Mouse (Mus musculus) kidney, embryonic 16.5 days (tissue): ENCODE results near the gene H2-Eb1. TPM values are rescaled to one million over a fixed set of nuclear protein-coding genes. Genes with fewer than 3 reads are reported as not detected.

ENCODE experiments used
- ATAC-seq: fragments of 200-750 bp; cut with Nextera tagmentation; 2 replicates; pipeline ENCODE4 v1.8.0; 2017; ENCODE audit warnings: moderate TSS enrichment; ENCODE audit not compliant: low FRiP score, low TSS enrichment
- H3K27ac ChIP-seq: fragments of 300-500 bp; sonication (generic); 2 replicates; pipeline ENCODE4 v1.5.1; 2014; ENCODE audit warnings: low read length
- H3K27me3 ChIP-seq: fragments of 300-500 bp; sonication (generic); 2 replicates; pipeline ENCODE4 v1.6.1; 2014; ENCODE audit warnings: low read length, control low read depth, mixed read lengths; ENCODE audit not compliant: insufficient read depth
- H3K36me3 ChIP-seq: fragments of 300-500 bp; sonication (generic); 2 replicates; pipeline ENCODE4 v1.6.1; 2014; ENCODE audit warnings: low read length, control low read depth, mixed read lengths; ENCODE audit not compliant: insufficient read depth
- H3K4me1 ChIP-seq: fragments of 300-500 bp; sonication (generic); 2 replicates; pipeline ENCODE4 v1.6.1; 2014; ENCODE audit warnings: low read length, control low read depth, mixed read lengths; ENCODE audit not compliant: insufficient read depth
- H3K4me2 ChIP-seq: fragments of 300-500 bp; sonication (generic); replicated peaks from 2 replicates; pipeline ENCODE4 v1.6.1; 2014; ENCODE audit warnings: low read depth, low read length
- H3K4me3 ChIP-seq: fragments of 300-500 bp; sonication (generic); 2 replicates; pipeline ENCODE4 v1.5.1; 2014; ENCODE audit warnings: mild to moderate bottlenecking, low read length
- H3K9ac ChIP-seq: fragments of 300-500 bp; sonication (generic); replicated peaks from 2 replicates; pipeline ENCODE4 v1.6.1; 2014; ENCODE audit warnings: low read length
- H3K9me3 ChIP-seq: fragments of 300-500 bp; sonication (generic); 2 replicates; pipeline ENCODE4 v1.6.1; 2016; ENCODE audit warnings: low read length, control low read depth
- WGBS: fragments of 180-500 bp; shearing (Covaris S2); extraction: QIAGEN DNeasy Blood & Tissue Kit; methylation state at CpG from one replicate; pipeline ENCODE4 v1.1.7; 2014; 5-methylcytosine and 5-hydroxymethylcytosine counted together
- polyA plus RNA-seq: library from polyadenylated mRNA; unstranded; fragments of >200 nt; fragmentation: Nextera tagmentation; extraction: Ambion mirVana; gene quantifications from 2 replicates; pipeline ENCODE4 v1.2.1, GENCODE M21; 2015

Gene H2-Eb1
- polyA plus RNA-seq, 1 experiment from 2014 or later, result 8.4 TPM

DNA sequence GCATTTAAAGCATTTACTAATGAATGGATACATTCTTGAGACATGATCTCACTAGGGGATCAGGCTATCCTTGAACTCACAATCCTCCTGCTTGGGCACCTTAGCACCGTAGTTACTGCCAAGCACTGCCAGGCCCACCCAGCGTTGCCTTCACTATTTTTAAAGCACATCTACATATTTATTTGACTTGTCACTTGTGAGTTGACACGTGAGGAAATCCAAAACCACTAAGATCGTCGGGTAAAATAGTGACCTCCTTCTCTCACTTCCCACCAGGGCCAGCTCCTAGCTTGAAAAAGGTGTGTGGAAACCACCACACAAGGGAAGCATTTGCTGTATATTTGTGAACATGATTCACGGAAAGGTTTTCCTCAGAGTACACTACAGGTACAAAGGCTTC lies 18.7 kb upstream of the H2-Eb1 start:
- no peaks in the 10 kb centered on the region for H3K36me3 ChIP-seq
- no peak for ATAC-seq
- no peaks in the 10 kb centered on the region for H3K9me3 ChIP-seq
- no peak overlapping the region for H3K9ac ChIP-seq
- H3K4me2 ChIP-seq, result no peak overlapping the region
- no peak overlapping the region for H3K27ac ChIP-seq
- H3K4me3 ChIP-seq, result no peak overlapping the region
- H3K27me3 ChIP-seq, result no peaks in the 10 kb centered on the region
- H3K4me1 ChIP-seq, result no peaks in the 10 kb centered on the region
- 63% methylated on average over 6 of the region's 6 CpGs for WGBS

- Histone ChIP-seq H3K4me2 (no peak within 1 kb of the TSS), H3K27me3 (no peaks in the 10 kb centered on the region), H3K9me3 (no peaks in the 10 kb centered on the region), H3K27ac (no peak within 1 kb of the TSS), H3K36me3 (no peaks in the 10 kb centered on the region), H3K4me3 (no peak within 1 kb of the TSS), H3K4me1 (no peaks in the 10 kb centered on the region), H3K9ac (no peak within 1 kb of the TSS)
- WGBS, result 13% methylated on average over 8 of the region's 8 CpGs
- peak; percentile 72 for ATAC-seq
Observed at GRCm38 (mm10) chr17:34287648-34288047, 18.0 kb upstream of the H2-Eb1 start, which contains the start of gene H2-Aa. Gene H2-Aa (minus strand): TSS chr17:34287823.

GRCm38 (mm10) chr17:34288131-34288530 lies 17.5 kb upstream of the H2-Eb1 start:
- Histone ChIP-seq H3K27ac (no peak overlapping the region), H3K4me3 (no peak overlapping the region), H3K9me3 (no peaks in the 10 kb centered on the region), H3K9ac (no peak overlapping the region), H3K4me2 (no peak overlapping the region), H3K4me1 (no peaks in the 10 kb centered on the region), H3K36me3 (no peaks in the 10 kb centered on the region), H3K27me3 (no peaks in the 10 kb centered on the region)
- ATAC-seq, result no peak
- 73% methylated on average over 3 of the region's 3 CpGs for WGBS

DNA sequence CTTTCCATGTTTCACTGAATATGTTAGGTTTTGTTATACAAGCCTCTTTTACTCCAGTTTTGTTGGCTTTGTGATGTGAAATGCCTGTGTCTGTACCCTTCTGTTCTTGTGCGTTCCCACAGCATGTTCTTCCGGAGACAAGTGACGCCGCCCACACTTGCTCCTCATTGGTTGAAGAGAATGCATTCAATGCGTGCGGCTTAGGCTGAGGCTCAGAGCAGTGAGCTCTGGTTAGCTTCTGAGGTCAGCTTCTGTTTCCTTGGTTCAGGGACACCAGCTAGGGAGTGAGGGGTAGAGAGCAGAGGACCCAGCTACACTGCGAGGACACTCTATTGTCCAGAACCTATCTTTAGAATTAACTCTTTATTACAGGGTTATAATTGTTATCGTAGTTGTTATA lies 14.1 kb upstream of the H2-Eb1 start:
- ATAC-seq, result peak; percentile 93
- WGBS, result 13% methylated on average over 8 of the region's 8 CpGs

DNA sequence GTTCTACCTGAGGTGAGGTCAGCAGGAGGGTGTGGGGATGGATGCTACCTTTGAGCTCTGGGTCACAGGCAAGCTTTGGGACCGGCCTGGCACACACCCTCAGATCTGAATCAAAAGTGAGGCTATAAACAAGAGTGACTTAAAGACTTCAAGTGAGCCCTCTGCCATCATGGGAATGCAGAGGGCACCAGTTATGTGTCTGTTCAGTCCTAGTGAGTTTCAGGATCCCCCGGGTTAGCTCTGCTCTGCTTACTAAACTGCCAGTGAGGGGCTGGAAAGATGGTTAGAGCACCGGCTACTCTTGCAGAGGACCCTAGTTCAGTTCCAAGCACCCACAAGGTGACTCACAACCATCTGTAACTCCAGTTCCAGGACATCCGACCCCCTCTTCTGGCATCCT lies 13.1 kb upstream of the H2-Eb1 start:
- ATAC-seq, result no peak
- Histone ChIP-seq H3K27me3 (no peaks in the 10 kb centered on the region), H3K4me2 (no peak overlapping the region), H3K4me3 (no peak overlapping the region), H3K9ac (no peak overlapping the region), H3K4me1 (no peaks in the 10 kb centered on the region), H3K27ac (no peak overlapping the region), H3K9me3 (no peaks in the 10 kb centered on the region), H3K36me3 (no peaks in the 10 kb centered on the region)
- 91% methylated on average over 4 of the region's 4 CpGs for WGBS

More for the DNA sequence above, 14.1 kb upstream of the H2-Eb1 start:
- Histone ChIP-seq H3K36me3 (no peaks in the 10 kb centered on the region), H3K27me3 (no peaks in the 10 kb centered on the region), H3K27ac (no peak overlapping the region), H3K9me3 (no peaks in the 10 kb centered on the region), H3K9ac (no peak overlapping the region), H3K4me1 (no peaks in the 10 kb centered on the region), H3K4me2 (no peak overlapping the region), H3K4me3 (no peak overlapping the region)

DNA sequence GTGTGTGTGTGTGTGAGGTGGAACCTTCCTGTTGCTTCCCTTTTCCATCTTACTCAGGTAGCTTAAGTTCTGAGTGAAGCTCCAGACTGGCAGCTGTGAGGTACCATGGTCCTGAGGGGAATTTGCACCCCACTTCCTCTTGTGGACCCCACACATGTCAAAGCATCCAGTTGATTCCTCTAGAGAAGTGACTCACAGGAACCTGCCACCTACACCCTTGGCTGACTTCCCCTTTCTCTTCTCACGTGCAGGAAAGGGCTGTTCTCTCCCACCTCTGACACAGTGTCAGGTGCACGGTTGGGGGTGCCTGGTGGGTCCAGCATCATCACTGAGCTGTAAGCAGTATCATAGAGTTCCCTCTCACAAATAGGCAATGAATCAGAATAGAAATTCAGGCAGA lies 12.1 kb upstream of the H2-Eb1 start:
- ATAC-seq, result no peak
- WGBS, result 45% methylated on average over 2 of the region's 2 CpGs
- Histone ChIP-seq H3K4me3 (no peak overlapping the region), H3K4me1 (no peaks in the 10 kb centered on the region), H3K9ac (no peak overlapping the region), H3K4me2 (no peak overlapping the region), H3K27me3 (no peaks in the 10 kb centered on the region), H3K27ac (no peak overlapping the region), H3K9me3 (no peaks in the 10 kb centered on the region), H3K36me3 (no peaks in the 10 kb centered on the region)

- Histone ChIP-seq H3K4me1 (no peaks in the 10 kb centered on the region), H3K36me3 (no peaks in the 10 kb centered on the region), H3K27ac (no peak overlapping the region), H3K4me3 (no peak overlapping the region), H3K9me3 (no peaks in the 10 kb centered on the region), H3K27me3 (no peaks in the 10 kb centered on the region), H3K9ac (no peak overlapping the region), H3K4me2 (no peak overlapping the region)
- ATAC-seq, result no peak
- WGBS, result 61% methylated on average over 4 of the region's 4 CpGs
Observed at GRCm38 (mm10) chr17:34294249-34294648, 11.4 kb upstream of the H2-Eb1 start.

DNA sequence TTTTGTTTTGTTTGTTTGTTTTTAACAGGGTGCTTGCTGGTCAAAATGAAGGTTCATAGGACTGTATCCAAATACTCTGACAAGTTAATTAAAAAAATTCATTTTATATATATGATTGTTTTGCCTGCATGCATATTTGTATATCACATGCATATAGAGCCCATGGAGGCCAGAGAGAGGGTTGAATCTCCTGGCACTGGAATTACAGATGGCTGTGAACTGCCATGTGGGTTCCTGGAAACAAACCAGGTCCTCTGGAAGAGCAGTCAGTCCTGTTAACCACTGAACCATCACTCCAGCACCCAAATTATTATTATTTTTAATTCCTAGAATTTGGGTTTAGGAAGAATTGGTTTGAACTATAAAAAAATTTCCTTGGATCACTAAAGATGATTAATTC lies 10.4 kb upstream of the H2-Eb1 start:
- H3K4me1 ChIP-seq, result no peaks in the 10 kb centered on the region
- no peak overlapping the region for H3K4me3 ChIP-seq
- H3K9ac ChIP-seq, result no peak overlapping the region
- H3K9me3 ChIP-seq, result no peaks in the 10 kb centered on the region
- no peaks in the 10 kb centered on the region for H3K27me3 ChIP-seq
- no peak for ATAC-seq
- H3K4me2 ChIP-seq, result no peak overlapping the region
- no peak overlapping the region for H3K27ac ChIP-seq
- no peaks in the 10 kb centered on the region for H3K36me3 ChIP-seq

DNA sequence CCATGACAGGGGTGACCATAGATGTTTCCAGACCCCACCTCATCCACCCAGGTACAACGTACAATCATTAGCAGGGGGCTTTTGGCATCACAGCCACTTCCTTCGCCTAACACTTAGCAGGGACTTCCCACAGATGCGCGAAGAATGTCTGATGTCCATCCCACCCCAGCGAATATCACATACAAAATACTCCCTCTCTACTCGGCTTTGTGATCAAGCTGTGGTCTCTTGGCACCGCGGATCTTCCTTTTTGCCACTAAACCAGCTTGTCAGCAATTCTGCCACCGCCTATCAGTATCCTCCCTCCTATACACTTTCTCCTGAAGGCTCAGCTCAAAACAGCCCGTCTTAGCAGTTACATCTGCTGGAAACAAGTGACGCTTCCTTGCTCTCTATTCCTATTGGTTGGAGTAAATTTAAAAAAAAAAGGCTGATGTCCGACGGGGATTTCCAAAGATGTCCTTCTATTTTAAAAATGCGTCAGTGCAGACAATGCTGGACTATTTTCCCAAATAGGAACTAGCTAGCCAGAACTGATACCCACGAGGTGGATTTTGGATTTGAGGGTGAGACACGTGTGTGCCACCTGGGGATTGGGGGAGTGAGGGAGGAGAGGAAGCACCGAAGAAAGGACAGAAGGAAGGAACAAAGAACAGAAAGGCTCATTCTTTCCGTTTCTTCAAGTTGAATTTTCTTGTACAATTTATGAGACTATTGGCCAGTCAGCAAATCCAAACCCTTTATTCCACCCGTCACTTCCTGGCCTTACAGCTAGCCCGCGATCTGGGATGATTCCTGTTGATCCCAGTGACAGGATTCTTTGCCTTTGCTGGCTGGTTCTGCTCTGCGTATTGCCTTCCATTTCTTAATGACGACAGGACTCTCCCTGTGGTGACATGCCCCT lies 9.5 kb upstream of the H2-Eb1 start:
- peak; percentile 72; the same call in 1 of the 2 replicates for ATAC-seq
- no peak overlapping the region for H3K9ac ChIP-seq
- 21% methylated on average over 23 of the region's 23 CpGs for WGBS
- H3K9me3 ChIP-seq, result no peaks in the 10 kb centered on the region
- H3K36me3 ChIP-seq, result no peaks in the 10 kb centered on the region
- peak overlapping the region; percentile 52 for H3K4me2 ChIP-seq
- H3K4me3 ChIP-seq, result peak overlapping the region; percentile 36
- no peaks in the 10 kb centered on the region for H3K4me1 ChIP-seq
- H3K27me3 ChIP-seq, result no peaks in the 10 kb centered on the region
- H3K27ac ChIP-seq, result no peak overlapping the region

GRCm38 (mm10) chr17:34299356-34299755 lies 6.3 kb upstream of the H2-Eb1 start:
- H3K4me1 ChIP-seq, result no peaks in the 10 kb centered on the region
- no peaks in the 10 kb centered on the region for H3K27me3 ChIP-seq
- no peaks in the 10 kb centered on the region for H3K9me3 ChIP-seq
- no peak for ATAC-seq
- no peak overlapping the region for H3K4me2 ChIP-seq
- no peak overlapping the region for H3K4me3 ChIP-seq
- no peaks in the 10 kb centered on the region for H3K36me3 ChIP-seq
- no peak overlapping the region for H3K27ac ChIP-seq
- 71% methylated on average over 3 of the region's 3 CpGs for WGBS
- no peak overlapping the region for H3K9ac ChIP-seq
